Mouse (Mus musculus): ENCODE data around the gene Arhgap23. TPM values are rescaled to one million over a fixed set of nuclear protein-coding genes. Genes with fewer than 3 reads are reported as not detected.

Arhgap23 gene
- polyA plus RNA-seq, 1 experiment = 77.2 TPM

- peak overlapping the region; percentile 52 for H3K27ac ChIP-seq (ENCODE audit: insufficient read depth, low read length)
- peak in 1 of 2 experiments; percentile 61 for DNase-seq
- no peak overlapping the region for H3K4me3 ChIP-seq (replicated peaks; ENCODE audit: insufficient read depth, low read depth, low read length)
- WGBS = 14% methylated on average over 9 of the region's 9 CpGs
- H3K4me1 ChIP-seq (ENCODE audit: control insufficient read depth, insufficient read depth, low read length) = peaks cover 67% of the 10 kb centered on the region
- no peaks in the 10 kb centered on the region for H3K27me3 ChIP-seq (ENCODE audit: control insufficient read depth, insufficient read depth, low read length)
- TF ChIP-seq POLR2A (IDR thresholded peaks at IDR 0.05; ENCODE audit: borderline replicate concordance, insufficient read depth, low read length) (no peak), CTCF (IDR thresholded peaks at IDR 0.05; ENCODE audit: borderline replicate concordance, insufficient read depth, low read depth, low read length) (no peak)
These were observed 109.0 kb downstream of the Arhgap23 start for GRCm38 (mm10) chr11:97524306-97524705.

GRCm38 (mm10) chr11:97525313-97525712 is 110.0 kb downstream of the Arhgap23 start:
- H3K4me1 ChIP-seq (ENCODE audit: control insufficient read depth, insufficient read depth, low read length) = peaks cover 71% of the 10 kb centered on the region
- peak overlapping the region; percentile 29 for H3K27ac ChIP-seq (ENCODE audit: insufficient read depth, low read length)
- no peak for TF ChIP-seq CTCF (IDR thresholded peaks at IDR 0.05; ENCODE audit: borderline replicate concordance, insufficient read depth, low read depth, low read length)
- no peak for TF ChIP-seq POLR2A (IDR thresholded peaks at IDR 0.05; ENCODE audit: borderline replicate concordance, insufficient read depth, low read length)
- no peak overlapping the region for H3K4me3 ChIP-seq (replicated peaks; ENCODE audit: insufficient read depth, low read depth, low read length)
- no peaks in the 10 kb centered on the region for H3K27me3 ChIP-seq (ENCODE audit: control insufficient read depth, insufficient read depth, low read length)
- 24% methylated on average over 6 of the region's 6 CpGs for WGBS
- no peak for DNase-seq

DNA sequence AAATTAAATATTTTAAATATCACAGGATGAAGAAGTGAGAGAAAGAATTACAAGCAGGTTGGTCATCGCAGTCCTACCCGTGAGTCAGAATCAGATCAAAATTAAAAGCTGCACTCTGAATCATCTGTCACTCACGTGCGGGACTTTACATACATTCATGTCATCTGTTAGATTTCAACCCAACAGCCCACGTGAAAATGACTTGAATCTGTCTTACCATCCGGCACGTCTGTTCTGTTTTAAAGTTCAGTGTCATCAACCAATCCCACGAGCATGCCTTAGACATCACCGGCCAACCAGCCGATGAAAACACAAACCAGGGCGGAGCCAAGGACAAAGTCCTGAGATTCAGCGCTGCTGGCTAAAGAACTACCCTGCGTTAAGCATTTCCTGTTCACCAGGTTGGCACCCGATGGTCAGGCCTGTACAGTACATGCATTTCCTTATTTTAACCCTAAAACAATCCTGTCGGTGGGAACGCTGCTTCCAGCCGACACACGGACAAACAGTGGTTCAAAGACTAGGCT is 113.0 kb downstream of the Arhgap23 start:
- WGBS = 63% methylated on average over 18 of the region's 18 CpGs
- no peak for DNase-seq

GRCm38 (mm10) chr11:97530069-97530468 is 114.7 kb downstream of the Arhgap23 start:
- Histone ChIP-seq H3K4me3 (replicated peaks; ENCODE audit: insufficient read depth, low read depth, low read length) (no peak overlapping the region), H3K4me1 (ENCODE audit: control insufficient read depth, insufficient read depth, low read length) (peaks cover 67% of the 10 kb centered on the region), H3K27me3 (ENCODE audit: control insufficient read depth, insufficient read depth, low read length) (no peaks in the 10 kb centered on the region), H3K27ac (ENCODE audit: insufficient read depth, low read length) (peak overlapping the region; percentile 21; the same call in 1 of the 2 replicates)
- DNase-seq = no peak
- TF ChIP-seq CTCF (IDR thresholded peaks at IDR 0.05; ENCODE audit: borderline replicate concordance, insufficient read depth, low read depth, low read length) = no peak
- no peak for TF ChIP-seq POLR2A (IDR thresholded peaks at IDR 0.05; ENCODE audit: borderline replicate concordance, insufficient read depth, low read length)
- WGBS = 48% methylated on average over 6 of the region's 6 CpGs

More for the DNA sequence above, 113.0 kb downstream of the Arhgap23 start:
- Histone ChIP-seq H3K4me3 (replicated peaks; ENCODE audit: insufficient read depth, low read depth, low read length) (no peak overlapping the region), H3K4me1 (ENCODE audit: control insufficient read depth, insufficient read depth, low read length) (peaks cover 74% of the 10 kb centered on the region), H3K27me3 (ENCODE audit: control insufficient read depth, insufficient read depth, low read length) (no peaks in the 10 kb centered on the region), H3K27ac (ENCODE audit: insufficient read depth, low read length) (no peak overlapping the region)
- TF ChIP-seq POLR2A (IDR thresholded peaks at IDR 0.05; ENCODE audit: borderline replicate concordance, insufficient read depth, low read length) (no peak), CTCF (IDR thresholded peaks at IDR 0.05; ENCODE audit: borderline replicate concordance, insufficient read depth, low read depth, low read length) (no peak)

GRCm38 (mm10) chr11:97530961-97531360 is 115.6 kb downstream of the Arhgap23 start:
- TF ChIP-seq CTCF (IDR thresholded peaks at IDR 0.05; ENCODE audit: borderline replicate concordance, insufficient read depth, low read depth, low read length) (no peak), POLR2A (IDR thresholded peaks at IDR 0.05; ENCODE audit: borderline replicate concordance, insufficient read depth, low read length) (no peak)
- WGBS = 18% methylated on average over 5 of the region's 5 CpGs
- no peak for DNase-seq
- Histone ChIP-seq H3K27me3 (ENCODE audit: control insufficient read depth, insufficient read depth, low read length) (no peaks in the 10 kb centered on the region), H3K27ac (ENCODE audit: insufficient read depth, low read length) (peak overlapping the region; percentile 21), H3K4me1 (ENCODE audit: control insufficient read depth, insufficient read depth, low read length) (peaks cover 62% of the 10 kb centered on the region), H3K4me3 (replicated peaks; ENCODE audit: insufficient read depth, low read depth, low read length) (no peak overlapping the region)

DNA sequence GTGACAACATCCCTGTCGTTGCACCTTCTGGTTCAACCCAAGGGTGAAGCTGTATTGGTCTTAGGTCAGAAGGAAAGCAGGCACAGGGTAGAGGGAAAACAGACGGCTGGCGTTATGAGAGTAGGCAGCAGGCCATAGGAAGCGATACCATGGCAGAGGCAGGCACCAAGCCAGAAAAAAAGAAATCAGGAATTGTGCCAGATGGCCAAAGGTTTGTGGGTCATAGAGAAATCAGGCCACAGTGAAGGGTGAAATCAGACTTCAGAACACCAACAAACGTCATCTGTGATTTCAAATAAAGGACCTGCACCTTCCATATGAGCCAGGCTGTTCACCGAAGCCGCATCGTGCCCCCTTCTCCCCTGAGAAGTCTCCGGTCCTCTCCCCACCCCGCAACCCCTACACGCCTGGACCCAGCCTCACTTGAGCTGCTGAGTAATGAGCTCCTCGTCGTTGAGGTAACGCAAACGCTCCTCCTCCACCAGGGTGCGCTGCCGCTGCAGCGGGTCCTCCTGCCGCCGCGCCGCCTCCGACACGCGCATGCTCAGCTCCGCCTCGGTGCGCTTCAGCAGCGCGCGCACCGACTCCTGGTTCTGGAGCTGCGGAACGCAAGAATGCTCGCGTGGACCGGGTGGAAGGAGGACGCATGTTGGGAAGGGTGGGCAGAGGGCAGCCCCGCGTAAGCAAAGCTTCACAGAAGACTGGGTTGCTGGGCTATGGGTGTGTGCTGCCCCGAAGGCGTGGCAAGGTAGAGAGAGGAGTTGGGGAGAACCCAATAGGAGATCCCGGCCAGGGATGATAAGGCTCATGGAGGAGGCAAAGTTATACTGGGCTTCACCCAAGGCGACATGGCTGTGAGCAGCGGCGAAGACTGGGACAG is 116.3 kb downstream of the Arhgap23 start:
- H3K27me3 ChIP-seq (ENCODE audit: control insufficient read depth, insufficient read depth, low read length) = no peaks in the 10 kb centered on the region
- TF ChIP-seq POLR2A (IDR thresholded peaks at IDR 0.05; ENCODE audit: borderline replicate concordance, insufficient read depth, low read length) = peak; percentile 68
- TF ChIP-seq CTCF (IDR thresholded peaks at IDR 0.05; ENCODE audit: borderline replicate concordance, insufficient read depth, low read depth, low read length) = peak; percentile 92
- peaks cover 60% of the 10 kb centered on the region for H3K4me1 ChIP-seq (ENCODE audit: control insufficient read depth, insufficient read depth, low read length)
- 1% methylated on average over 46 of the region's 46 CpGs for WGBS
- peak; percentile 95 to 97 for DNase-seq
- H3K4me3 ChIP-seq (replicated peaks; ENCODE audit: insufficient read depth, low read depth, low read length) = peak overlapping the region; percentile 50
- peak overlapping the region; percentile 89 for H3K27ac ChIP-seq (ENCODE audit: insufficient read depth, low read length)

- Histone ChIP-seq H3K4me1 (ENCODE audit: control insufficient read depth, insufficient read depth, low read length) (peaks cover 56% of the 10 kb centered on the region), H3K27me3 (ENCODE audit: control insufficient read depth, insufficient read depth, low read length) (no peaks in the 10 kb centered on the region), H3K4me3 (replicated peaks; ENCODE audit: insufficient read depth, low read depth, low read length) (peak overlapping the region; percentile 50), H3K27ac (ENCODE audit: insufficient read depth, low read length) (peak overlapping the region; percentile 89)
- 9% methylated on average over 8 of the region's 8 CpGs for WGBS
- peak; percentile 71 to 76 for DNase-seq
- TF ChIP-seq CTCF (IDR thresholded peaks at IDR 0.05; ENCODE audit: borderline replicate concordance, insufficient read depth, low read depth, low read length) (no peak), POLR2A (IDR thresholded peaks at IDR 0.05; ENCODE audit: borderline replicate concordance, insufficient read depth, low read length) (no peak)
These were observed 117.0 kb downstream of the Arhgap23 start for GRCm38 (mm10) chr11:97532354-97532753.

All from cerebellum, adult 2 months (tissue).